Mouse (Mus musculus) cerebellum, adult 9-10 months (tissue): ENCODE measurements around the gene Vmn2r1.

Experiments used
- DNase-seq: peaks from one replicate; pipeline ENCODE4 v3.0.0; 2022

Gene Vmn2r1

DNA sequence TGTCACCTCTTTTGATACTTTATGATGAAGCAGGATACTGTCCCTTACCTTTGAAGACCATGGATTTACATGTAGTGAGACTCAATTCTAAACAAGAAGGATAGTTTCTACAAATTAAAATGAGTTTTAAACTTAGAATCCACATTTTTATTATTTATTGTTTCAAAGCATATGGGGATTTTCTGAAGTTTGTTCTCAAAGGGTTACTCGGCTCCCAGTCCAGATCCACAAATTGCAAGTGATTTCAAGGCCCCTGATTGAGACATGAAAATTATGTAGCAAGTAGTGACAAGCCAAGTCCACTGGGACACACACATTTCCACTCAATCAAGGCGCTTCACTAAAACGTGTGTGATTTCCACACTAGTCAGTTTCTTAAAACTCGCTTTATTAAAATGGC is at the start of gene Vmn2r1:
Vmn2r1 (plus strand) TSS at position 301 of the 400 bp plus-strand sequence.
- no peak for DNase-seq

DNA sequence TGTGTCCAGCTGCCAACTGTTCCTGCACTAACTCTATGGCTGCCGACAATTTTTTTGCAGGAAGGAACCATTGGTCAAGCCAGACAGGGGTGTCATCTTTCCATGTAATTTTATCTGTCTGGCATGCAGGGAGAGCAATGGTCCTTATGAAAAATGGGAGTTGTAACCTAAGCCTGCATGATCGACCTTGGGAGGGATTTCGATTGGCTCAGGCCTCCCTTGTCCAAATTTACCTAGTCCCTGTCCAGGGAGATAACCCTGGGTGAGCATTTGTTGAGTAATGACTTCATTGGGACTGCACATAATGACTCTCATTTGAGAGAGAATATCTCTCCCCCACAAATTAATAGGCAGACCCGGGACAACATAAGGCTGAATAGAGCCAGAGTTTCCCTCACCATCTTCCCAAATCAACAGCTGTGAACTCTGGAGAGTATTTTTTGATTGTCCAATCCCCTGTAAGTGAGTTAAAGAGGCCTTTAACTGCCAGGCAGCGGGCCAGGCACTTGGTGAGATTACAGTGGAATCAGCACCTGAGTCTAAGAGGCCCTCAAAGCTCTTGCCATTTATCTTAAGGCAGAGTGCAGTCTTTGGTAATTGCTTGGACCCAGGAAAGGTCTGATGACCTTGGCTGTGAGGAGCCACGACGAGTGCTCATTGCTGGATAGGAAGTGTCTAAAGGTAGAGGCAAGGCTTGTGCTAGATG is 43.1 kb upstream of the Vmn2r1 start:
- DNase-seq, result no peak

- DNase-seq, result peak; percentile 88
These were observed 41.2 kb upstream of the Vmn2r1 start for GRCm38 (mm10) chr3:64039818-64040784.

DNA sequence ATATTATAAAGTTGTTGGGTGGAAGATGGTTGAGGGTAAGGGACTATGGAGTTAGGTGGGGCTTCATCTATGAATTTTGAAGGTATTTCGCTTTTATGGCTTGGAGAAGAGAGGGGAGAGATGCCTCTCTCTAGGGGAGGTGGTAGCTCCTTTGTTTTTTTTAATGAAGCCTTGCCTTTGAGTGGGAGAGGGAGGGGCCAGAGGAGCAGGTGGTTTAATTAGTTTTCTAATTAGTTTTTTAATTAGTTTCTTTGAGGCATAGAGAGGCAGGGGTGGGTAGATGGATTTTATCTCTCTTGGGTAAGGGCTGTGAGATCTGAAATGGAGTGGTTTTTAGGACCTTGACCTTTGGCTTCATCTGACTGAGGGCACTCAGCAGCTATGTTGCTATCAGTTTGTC is 31.4 kb downstream of the Vmn2r1 start:
- peak; percentile 14 for DNase-seq

GRCm38 (mm10) chr3:64113352-64114046 is 32.2 kb downstream of the Vmn2r1 start:
- peak; percentile 47 for DNase-seq

GRCm38 (mm10) chr3:64141878-64142508 is 60.6 kb downstream of the Vmn2r1 start, which contains the start of gene Vmn2r2:
Gene Vmn2r2, minus strand, starts transcription at chr3:64141928.
- DNase-seq, result no peak
